Mouse (Mus musculus): ENCODE measurements around the gene Pou2f1.
A peak's percentile ranks its signal among the peaks of the same experiment; 100 is the strongest.

The Pou2f1 gene

GRCm38 (mm10) chr1:165842170-165842569 lies 160.3 kb downstream of the Pou2f1 start:
- DNase-seq, result no peak

- peak; percentile 92 for DNase-seq
These were observed 161.8 kb downstream of the Pou2f1 start for GRCm38 (mm10) chr1:165840548-165841230.

- no peak for DNase-seq
These were observed 163.3 kb downstream of the Pou2f1 start for GRCm38 (mm10) chr1:165839201-165839600.

- peak; percentile 96 for DNase-seq
These were observed 164.9 kb downstream of the Pou2f1 start for GRCm38 (mm10) chr1:165837546-165837945.

GRCm38 (mm10) chr1:165836461-165836860 lies 166.0 kb downstream of the Pou2f1 start:
- DNase-seq, result no peak

GRCm38 (mm10) chr1:165834633-165834975 lies 167.9 kb downstream of the Pou2f1 start:
- DNase-seq, result no peak

GRCm38 (mm10) chr1:165833910-165834632 lies 168.4 kb downstream of the Pou2f1 start:
- no peak for DNase-seq

GRCm38 (mm10) chr1:165833244-165833643 lies 169.2 kb downstream of the Pou2f1 start:
- no peak for DNase-seq

- DNase-seq, result no peak
These were observed 172.6 kb downstream of the Pou2f1 start for GRCm38 (mm10) chr1:165829890-165830289.

GRCm38 (mm10) chr1:165828615-165829014 lies 173.9 kb downstream of the Pou2f1 start:
- no peak for DNase-seq

GRCm38 (mm10) chr1:165828173-165828572 lies 174.3 kb downstream of the Pou2f1 start:
- DNase-seq, result no peak

GRCm38 (mm10) chr1:165822031-165822430 lies 180.4 kb downstream of the Pou2f1 start:
- DNase-seq, result no peak

GRCm38 (mm10) chr1:165819147-165819546 lies 183.3 kb downstream of the Pou2f1 start:
- DNase-seq, result peak; percentile 95

- no peak for DNase-seq
These were observed 184.2 kb downstream of the Pou2f1 start for GRCm38 (mm10) chr1:165818145-165818860.

- DNase-seq, result no peak
These were observed 185.2 kb downstream of the Pou2f1 start for GRCm38 (mm10) chr1:165817264-165817663.

GRCm38 (mm10) chr1:165816391-165816790 lies 186.1 kb downstream of the Pou2f1 start:
- no peak for DNase-seq

Data from heart, adult 11 months (tissue).